Mouse (Mus musculus): ENCODE results near the gene Tmem178.
A peak's percentile ranks its signal among the peaks of the same experiment; 100 is the strongest.

Tmem178 gene

GRCm38 (mm10) chr17:80997226-80997625 is 52.8 kb downstream of the Tmem178 start:
- DNase-seq (ENCODE audit: low read depth): peak; percentile 68

- DNase-seq (ENCODE audit: low read depth): no peak
Measured at GRCm38 (mm10) chr17:80998958-80999357, 54.5 kb downstream of the Tmem178 start.

GRCm38 (mm10) chr17:81001010-81001409 is 56.6 kb downstream of the Tmem178 start:
- DNase-seq (ENCODE audit: low read depth): no peak

- no peak for DNase-seq (ENCODE audit: low read depth)
Measured at GRCm38 (mm10) chr17:81001647-81002046, 57.2 kb downstream of the Tmem178 start.

GRCm38 (mm10) chr17:81002130-81002529 is 57.7 kb downstream of the Tmem178 start:
- no peak for DNase-seq (ENCODE audit: low read depth)

GRCm38 (mm10) chr17:81004454-81004853 is 60.0 kb downstream of the Tmem178 start:
- DNase-seq (ENCODE audit: low read depth): no peak

- DNase-seq (ENCODE audit: low read depth): no peak
Measured at GRCm38 (mm10) chr17:81005292-81005691, 60.9 kb downstream of the Tmem178 start.

GRCm38 (mm10) chr17:81009112-81009511 is 64.7 kb downstream of the Tmem178 start:
- no peak for DNase-seq (ENCODE audit: low read depth)

- DNase-seq (ENCODE audit: low read depth): no peak
Measured at GRCm38 (mm10) chr17:81010199-81010598, 65.8 kb downstream of the Tmem178 start.

- DNase-seq (ENCODE audit: low read depth): no peak
Measured at GRCm38 (mm10) chr17:81010844-81011685, 66.6 kb downstream of the Tmem178 start.

- DNase-seq (ENCODE audit: low read depth): peak; percentile 58
Measured at GRCm38 (mm10) chr17:81015814-81016447, 71.5 kb downstream of the Tmem178 start.

GRCm38 (mm10) chr17:81017132-81017531 is 72.7 kb downstream of the Tmem178 start:
- DNase-seq (ENCODE audit: low read depth): peak; percentile 10

GRCm38 (mm10) chr17:81027331-81027730 is 82.9 kb downstream of the Tmem178 start:
- DNase-seq (ENCODE audit: low read depth): no peak

- DNase-seq (ENCODE audit: low read depth): no peak
Measured at GRCm38 (mm10) chr17:81031830-81032442, 87.5 kb downstream of the Tmem178 start.

- no peak for DNase-seq (ENCODE audit: low read depth)
Measured at GRCm38 (mm10) chr17:81032957-81033356, 88.5 kb downstream of the Tmem178 start.

GRCm38 (mm10) chr17:81035354-81035753 is 90.9 kb downstream of the Tmem178 start:
- no peak for DNase-seq (ENCODE audit: low read depth)

GRCm38 (mm10) chr17:81038707-81039408 is 94.4 kb downstream of the Tmem178 start:
- DNase-seq (ENCODE audit: low read depth): no peak

GRCm38 (mm10) chr17:81041662-81042061 is 97.2 kb downstream of the Tmem178 start:
- DNase-seq (ENCODE audit: low read depth): no peak

- DNase-seq (ENCODE audit: low read depth): no peak
Measured at GRCm38 (mm10) chr17:81044356-81044755, 99.9 kb downstream of the Tmem178 start.

GRCm38 (mm10) chr17:81045115-81045514 is 100.7 kb downstream of the Tmem178 start:
- no peak for DNase-seq (ENCODE audit: low read depth)

GRCm38 (mm10) chr17:81045525-81046150 is 101.2 kb downstream of the Tmem178 start:
- peak; percentile 28 for DNase-seq (ENCODE audit: low read depth)
